Mouse (Mus musculus): ENCODE measurements at regions not wholly inside any gene's neighbourhood (a gene's known extent, or its start where the extent isn't known, plus 50 kb on each side); places are given as distances from the start of the nearest gene placed in this dataset.

- Histone ChIP-seq H3K4me3 (no peak overlapping the region), H3K4me1 (peaks cover 13% of the 10 kb centered on the region), H3K27ac (replicated peaks) (peak overlapping the region; percentile 43; the same call in 1 of the 2 replicates), H3K27me3 (replicated peaks) (no peaks in the 10 kb centered on the region), H3K36me3 (no peaks in the 10 kb centered on the region), H3K9ac (no peak overlapping the region), H3K9me3 (no peaks in the 10 kb centered on the region), H3K4me2 (no peak overlapping the region)
- 77% methylated on average over 9 of the region's 9 CpGs for WGBS
- peak; percentile 54; the same call in 1 of the 2 replicates for ATAC-seq (ENCODE audit: extremely low read depth, insufficient number of reproducible peaks, low FRiP score, low TSS enrichment)
These were observed 83.9 kb downstream of the Gm11733 start for GRCm38 (mm10) chr11:117567961-117568605.

- Histone ChIP-seq H3K4me2 (no peak overlapping the region), H3K27me3 (replicated peaks) (no peaks in the 10 kb centered on the region), H3K9me3 (no peaks in the 10 kb centered on the region), H3K4me1 (peaks cover 15% of the 10 kb centered on the region), H3K36me3 (no peaks in the 10 kb centered on the region), H3K27ac (replicated peaks) (peak overlapping the region; percentile 62; the same call in 1 of the 2 replicates), H3K4me3 (no peak overlapping the region), H3K9ac (no peak overlapping the region)
- 54% methylated on average over 9 of the region's 9 CpGs for WGBS
- no peak for ATAC-seq (ENCODE audit: extremely low read depth, insufficient number of reproducible peaks, low FRiP score, low TSS enrichment)
These were observed 84.4 kb downstream of the Gm11733 start for GRCm38 (mm10) chr11:117568606-117568991.

GRCm38 (mm10) chr11:117569566-117570101 lies 84.5 kb upstream of the Tnrc6c start:
- Histone ChIP-seq H3K27me3 (replicated peaks) (no peaks in the 10 kb centered on the region), H3K4me1 (peaks cover 25% of the 10 kb centered on the region), H3K4me3 (no peak overlapping the region), H3K9me3 (no peaks in the 10 kb centered on the region), H3K27ac (replicated peaks) (no peak overlapping the region), H3K36me3 (no peaks in the 10 kb centered on the region), H3K4me2 (no peak overlapping the region), H3K9ac (no peak overlapping the region)
- WGBS = 69% methylated on average over 8 of the region's 8 CpGs
- ATAC-seq (ENCODE audit: extremely low read depth, insufficient number of reproducible peaks, low FRiP score, low TSS enrichment) = no peak

DNA sequence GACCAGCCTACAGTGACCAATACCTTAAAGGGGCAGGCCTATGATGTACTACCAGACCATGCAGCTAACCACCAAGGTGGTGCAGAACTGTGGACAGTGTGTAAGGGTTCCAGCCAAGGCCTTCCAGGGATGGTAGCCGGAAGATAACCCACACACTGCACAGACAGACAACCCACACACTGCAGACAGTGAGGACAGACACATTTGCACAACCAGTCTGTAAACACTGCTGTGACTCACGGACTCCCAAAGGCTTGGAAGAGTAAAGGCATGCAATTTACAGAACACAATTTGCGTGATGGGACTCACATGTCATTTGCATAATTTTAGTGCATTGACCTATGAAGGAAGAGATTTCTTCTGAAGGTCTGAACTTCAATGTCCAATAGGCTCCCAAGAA lies 82.2 kb upstream of the Tnrc6c start:
- Histone ChIP-seq H3K4me2 (no peak overlapping the region), H3K4me3 (no peak overlapping the region), H3K27me3 (replicated peaks) (no peaks in the 10 kb centered on the region), H3K4me1 (peaks cover 33% of the 10 kb centered on the region), H3K36me3 (no peaks in the 10 kb centered on the region), H3K9me3 (no peaks in the 10 kb centered on the region), H3K27ac (replicated peaks) (no peak overlapping the region), H3K9ac (no peak overlapping the region)
- ATAC-seq (ENCODE audit: extremely low read depth, insufficient number of reproducible peaks, low FRiP score, low TSS enrichment) = no peak
- WGBS = 73% methylated on average over 3 of the region's 3 CpGs

- no peaks in the 10 kb centered on the region for H3K9me3 ChIP-seq
- ATAC-seq (ENCODE audit: extremely low read depth, insufficient number of reproducible peaks, low FRiP score, low TSS enrichment) = no peak
- 32% methylated on average over 3 of the region's 3 CpGs for WGBS
These were observed 79.4 kb upstream of the Tnrc6c start for GRCm38 (mm10) chr11:117574721-117575120.

DNA sequence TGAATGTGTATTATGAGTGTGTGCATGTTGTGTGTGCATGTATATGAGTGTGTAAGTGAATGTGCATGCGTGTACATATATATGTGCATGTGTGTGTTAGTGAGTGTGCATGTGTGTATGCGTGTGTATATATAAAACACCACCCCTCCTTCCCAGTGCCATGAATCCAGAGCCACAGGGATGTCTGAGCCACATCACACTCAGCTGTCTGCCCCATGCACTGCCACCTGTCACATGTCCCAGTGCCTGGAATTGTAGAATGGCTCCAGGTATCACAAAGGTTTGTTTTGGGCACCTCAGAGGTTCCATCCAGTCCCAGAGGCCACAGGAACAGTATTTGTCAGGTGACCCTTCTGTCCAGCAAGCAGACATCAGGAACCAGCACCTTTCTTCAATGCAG lies 75.0 kb upstream of the Tnrc6c start:
- Histone ChIP-seq H3K4me2 (no peak overlapping the region), H3K4me3 (no peak overlapping the region), H3K27ac (replicated peaks) (no peak overlapping the region), H3K36me3 (no peaks in the 10 kb centered on the region), H3K9me3 (no peaks in the 10 kb centered on the region), H3K27me3 (replicated peaks) (0 out of 2 replicates have a peak, but pooled peaks cover 6% of the 10 kb centered on the region), H3K9ac (no peak overlapping the region), H3K4me1 (peaks cover 22% of the 10 kb centered on the region)
- WGBS = 81% methylated on average over 2 of the region's 2 CpGs
- no peak for ATAC-seq (ENCODE audit: extremely low read depth, insufficient number of reproducible peaks, low FRiP score, low TSS enrichment)

More at GRCm38 (mm10) chr11:117574721-117575120, 79.4 kb upstream of the Tnrc6c start:
- Histone ChIP-seq H3K4me3 (no peak overlapping the region), H3K4me2 (no peak overlapping the region), H3K27ac (replicated peaks) (peak overlapping the region; percentile 65), H3K4me1 (peaks cover 29% of the 10 kb centered on the region), H3K9ac (0 out of 2 replicates have a peak overlapping the region, but pooled peaks have one; percentile 19), H3K36me3 (no peaks in the 10 kb centered on the region), H3K27me3 (replicated peaks) (no peaks in the 10 kb centered on the region)

DNA sequence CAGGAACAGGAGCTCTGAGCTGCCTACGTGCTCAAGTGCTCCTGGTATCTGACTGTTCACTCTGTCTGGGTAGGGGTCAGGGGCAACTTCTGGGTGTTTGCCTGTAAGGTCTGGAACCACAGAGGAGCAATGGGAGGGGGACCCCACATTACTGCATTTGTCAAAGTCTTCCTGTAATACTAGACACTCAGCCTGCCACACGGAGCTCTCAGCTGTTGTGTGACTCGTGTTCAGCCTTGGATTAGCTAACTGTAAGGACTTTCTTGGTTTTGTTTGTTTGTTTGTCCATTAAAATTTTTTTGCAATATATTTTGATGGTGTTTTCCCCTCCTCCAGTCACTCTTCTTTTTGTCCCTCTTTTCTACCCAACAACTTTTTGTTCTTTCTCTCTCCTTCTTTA lies 74.4 kb upstream of the Tnrc6c start:
- Histone ChIP-seq H3K9ac (no peak overlapping the region), H3K4me3 (no peak overlapping the region), H3K27me3 (replicated peaks) (0 out of 2 replicates have a peak, but pooled peaks cover 6% of the 10 kb centered on the region), H3K36me3 (no peaks in the 10 kb centered on the region), H3K27ac (replicated peaks) (no peak overlapping the region), H3K4me1 (peaks cover 16% of the 10 kb centered on the region), H3K4me2 (no peak overlapping the region), H3K9me3 (no peaks in the 10 kb centered on the region)
- 48% methylated on average over 3 of the region's 3 CpGs for WGBS
- no peak for ATAC-seq (ENCODE audit: extremely low read depth, insufficient number of reproducible peaks, low FRiP score, low TSS enrichment)

DNA sequence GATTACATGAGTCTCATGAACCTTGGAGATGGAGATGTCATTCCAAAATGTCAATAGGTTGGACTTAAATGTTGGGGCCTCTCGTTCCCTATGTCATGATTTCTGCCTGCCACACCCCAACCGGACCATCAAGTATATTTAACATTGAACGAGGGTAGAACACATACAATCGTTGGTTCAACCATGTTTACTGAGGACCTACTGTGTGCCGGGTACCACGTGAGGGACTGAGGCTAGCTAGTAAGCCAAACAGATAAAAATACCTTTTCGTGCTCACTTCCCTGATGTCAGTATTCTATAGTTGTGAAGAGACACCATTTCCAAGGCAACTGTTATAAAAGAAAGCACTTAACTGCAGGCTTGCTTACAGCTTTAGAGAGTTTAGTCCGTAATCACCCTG lies 70.6 kb upstream of the Tnrc6c start:
- no peak overlapping the region for H3K27ac ChIP-seq (replicated peaks)
- no peak overlapping the region for H3K4me2 ChIP-seq
- no peaks in the 10 kb centered on the region for H3K4me1 ChIP-seq
- no peak overlapping the region for H3K4me3 ChIP-seq
- 0 out of 2 replicates have a peak, but pooled peaks cover 6% of the 10 kb centered on the region for H3K27me3 ChIP-seq (replicated peaks)
- peaks cover 3% of the 10 kb centered on the region; the same call in 1 of the 2 replicates for H3K9me3 ChIP-seq
- 85% methylated on average over 8 of the region's 8 CpGs for WGBS
- H3K36me3 ChIP-seq = no peaks in the 10 kb centered on the region
- no peak for ATAC-seq (ENCODE audit: extremely low read depth, insufficient number of reproducible peaks, low FRiP score, low TSS enrichment)
- no peak overlapping the region for H3K9ac ChIP-seq

DNA sequence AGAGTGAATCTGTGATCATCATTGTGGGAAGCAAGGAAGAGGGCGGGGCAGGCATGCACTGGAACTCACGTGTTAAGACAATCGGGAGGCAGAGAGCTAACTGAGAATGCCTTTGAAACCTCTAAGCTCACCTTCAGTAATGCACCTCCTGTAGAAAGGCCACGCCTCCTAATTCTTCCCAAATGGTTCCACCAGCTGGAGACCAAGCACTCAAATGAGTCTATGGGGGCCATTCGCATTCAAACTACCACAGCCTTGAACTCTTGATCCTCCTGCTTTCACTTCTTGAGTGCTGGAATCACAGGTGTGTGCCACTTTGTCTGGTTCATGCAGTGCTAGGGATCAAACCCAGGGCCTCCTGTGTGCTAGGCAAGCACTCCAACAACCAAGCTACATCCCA lies 68.5 kb upstream of the Tnrc6c start:
- no peak for ATAC-seq (ENCODE audit: extremely low read depth, insufficient number of reproducible peaks, low FRiP score, low TSS enrichment)
- H3K4me3 ChIP-seq = no peak overlapping the region
- H3K27ac ChIP-seq (replicated peaks) = no peak overlapping the region
- no peak overlapping the region for H3K4me2 ChIP-seq
- no peaks in the 10 kb centered on the region for H3K36me3 ChIP-seq
- WGBS = 70% methylated on average over 5 of the region's 5 CpGs
- H3K9ac ChIP-seq = no peak overlapping the region
- H3K27me3 ChIP-seq (replicated peaks) = 0 out of 2 replicates have a peak, but pooled peaks cover 2% of the 10 kb centered on the region
- H3K4me1 ChIP-seq = peaks cover 13% of the 10 kb centered on the region; the same call in 1 of the 2 replicates
- H3K9me3 ChIP-seq = peaks cover 3% of the 10 kb centered on the region; the same call in 1 of the 2 replicates

DNA sequence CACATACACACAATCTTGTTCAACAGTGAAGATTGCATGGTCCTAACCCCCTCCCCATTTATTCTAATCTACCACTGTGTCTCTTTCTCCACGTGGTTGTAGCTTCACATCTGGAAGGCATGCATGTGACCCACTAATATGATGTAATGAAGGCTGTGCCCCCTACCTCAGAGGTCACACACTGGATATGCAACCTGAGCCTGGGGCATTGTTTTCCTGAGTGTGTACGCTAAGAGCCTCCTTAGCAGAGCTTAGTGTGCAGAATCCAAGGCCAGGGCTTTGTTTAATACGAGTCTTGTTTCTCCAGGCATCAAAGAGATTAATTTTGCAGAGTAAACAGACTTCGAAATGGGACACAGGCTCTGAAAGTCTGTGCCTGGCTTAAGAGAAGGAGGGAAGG lies 68.0 kb upstream of the Tnrc6c start:
- peaks cover 13% of the 10 kb centered on the region; the same call in 1 of the 2 replicates for H3K4me1 ChIP-seq
- 58% methylated on average over 4 of the region's 4 CpGs for WGBS
- no peak overlapping the region for H3K4me2 ChIP-seq
- H3K9me3 ChIP-seq = peaks cover 7% of the 10 kb centered on the region; the same call in 1 of the 2 replicates
- no peak overlapping the region for H3K4me3 ChIP-seq
- H3K36me3 ChIP-seq = no peaks in the 10 kb centered on the region
- H3K27me3 ChIP-seq (replicated peaks) = no peaks in the 10 kb centered on the region
- H3K9ac ChIP-seq = no peak overlapping the region
- no peak for ATAC-seq (ENCODE audit: extremely low read depth, insufficient number of reproducible peaks, low FRiP score, low TSS enrichment)
- H3K27ac ChIP-seq (replicated peaks) = no peak overlapping the region

GRCm38 (mm10) chr11:117586857-117587425 lies 67.1 kb upstream of the Tnrc6c start:
- H3K27ac ChIP-seq (replicated peaks) = no peak overlapping the region
- peaks cover 7% of the 10 kb centered on the region; the same call in 1 of the 2 replicates for H3K9me3 ChIP-seq
- peaks cover 13% of the 10 kb centered on the region; the same call in 1 of the 2 replicates for H3K4me1 ChIP-seq
- no peaks in the 10 kb centered on the region for H3K27me3 ChIP-seq (replicated peaks)
- ATAC-seq (ENCODE audit: extremely low read depth, insufficient number of reproducible peaks, low FRiP score, low TSS enrichment) = no peak
- H3K36me3 ChIP-seq = no peaks in the 10 kb centered on the region
- H3K9ac ChIP-seq = no peak overlapping the region
- no peak overlapping the region for H3K4me2 ChIP-seq
- H3K4me3 ChIP-seq = no peak overlapping the region
- WGBS = 81% methylated on average over 7 of the region's 7 CpGs
